Mouse (Mus musculus) central nervous system, embryonic 14 days (tissue): ENCODE measurements around the gene Abhd4. TPM values are rescaled to one million over a fixed set of nuclear protein-coding genes. Genes with fewer than 3 reads are reported as not detected.

Experiments used
- polyA plus RNA-seq: library from polyadenylated mRNA; depleted of rRNA; stranded (reverse); fragments of >200 nt; gene quantifications from 2 replicates; pipeline ENCODE4 v1.2.3, GENCODE M21; 2012; rRNA removed

The Abhd4 gene
- 24.0 and 25.7 TPM in 2 replicates for polyA plus RNA-seq

DNA sequence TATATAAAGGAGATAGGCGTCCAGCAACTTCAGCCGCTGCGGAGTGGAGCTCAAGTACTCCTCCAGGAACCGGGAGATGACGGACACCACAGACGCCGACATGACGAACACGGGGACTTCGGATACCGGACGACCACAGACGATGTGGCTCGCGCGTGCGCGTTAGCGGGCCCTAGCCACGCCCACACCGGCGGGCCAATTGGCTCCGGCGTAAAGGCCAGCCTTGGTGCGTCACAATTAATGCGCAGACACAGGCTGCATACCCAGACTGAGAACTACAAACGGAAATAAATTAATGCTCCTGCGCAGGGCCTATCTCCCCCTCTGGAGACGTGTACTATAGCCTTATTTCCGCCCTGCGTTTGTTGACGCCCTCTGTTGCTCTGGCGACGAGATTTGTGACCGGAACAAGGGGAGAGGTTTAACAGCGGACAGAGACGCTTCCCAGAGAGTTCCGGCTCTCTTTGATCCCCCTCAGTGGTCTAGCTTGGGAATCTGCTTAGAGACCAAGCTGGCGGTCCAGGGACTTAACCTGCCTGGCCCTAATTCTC is at the start of gene Abhd4, which contains the start of gene Dad1:
TSS of gene Abhd4 (plus strand) at position 448 of the 551 bp plus-strand sequence.
TSS of gene Dad1 (minus strand) at position 364 of the 551 bp plus-strand sequence.

GRCm38 (mm10) chr14:54284839-54285238 is 30.9 kb downstream of the Abhd4 start, which contains the start of gene Olfr49:
Gene Olfr49 (minus strand): TSS chr14:54284939.

Other genes with a start within 250 kb of the Abhd4 start
- gene Dad1, start 84 bp upstream of the Abhd4 start, polyA plus RNA-seq = 207 and 220 TPM in 2 replicates
- 0.02 TPM in 1 of 2 replicates, not detected in the other for gene Olfr49, start 30.8 kb downstream of the Abhd4 start, polyA plus RNA-seq
- gene Oxa1l, start 106.6 kb downstream of the Abhd4 start, polyA plus RNA-seq = 81.8 and 85.0 TPM in 2 replicates
- gene Slc7a7, start 163.6 kb downstream of the Abhd4 start, polyA plus RNA-seq = 5.7 and 7.1 TPM in 2 replicates
- gene Mrpl52, start 172.7 kb downstream of the Abhd4 start, polyA plus RNA-seq = 255 and 291 TPM in 2 replicates
- gene Mmp14, start 177.4 kb downstream of the Abhd4 start, polyA plus RNA-seq = 90.9 and 146 TPM in 2 replicates
- 31.8 and 38.1 TPM in 2 replicates for gene Lrp10, start 209.9 kb downstream of the Abhd4 start, polyA plus RNA-seq
- gene Rem2, start 221.9 kb downstream of the Abhd4 start, polyA plus RNA-seq = 20.9 and 22.1 TPM in 2 replicates